Mouse (Mus musculus): ENCODE data around the gene Wnt3a.

DNA sequence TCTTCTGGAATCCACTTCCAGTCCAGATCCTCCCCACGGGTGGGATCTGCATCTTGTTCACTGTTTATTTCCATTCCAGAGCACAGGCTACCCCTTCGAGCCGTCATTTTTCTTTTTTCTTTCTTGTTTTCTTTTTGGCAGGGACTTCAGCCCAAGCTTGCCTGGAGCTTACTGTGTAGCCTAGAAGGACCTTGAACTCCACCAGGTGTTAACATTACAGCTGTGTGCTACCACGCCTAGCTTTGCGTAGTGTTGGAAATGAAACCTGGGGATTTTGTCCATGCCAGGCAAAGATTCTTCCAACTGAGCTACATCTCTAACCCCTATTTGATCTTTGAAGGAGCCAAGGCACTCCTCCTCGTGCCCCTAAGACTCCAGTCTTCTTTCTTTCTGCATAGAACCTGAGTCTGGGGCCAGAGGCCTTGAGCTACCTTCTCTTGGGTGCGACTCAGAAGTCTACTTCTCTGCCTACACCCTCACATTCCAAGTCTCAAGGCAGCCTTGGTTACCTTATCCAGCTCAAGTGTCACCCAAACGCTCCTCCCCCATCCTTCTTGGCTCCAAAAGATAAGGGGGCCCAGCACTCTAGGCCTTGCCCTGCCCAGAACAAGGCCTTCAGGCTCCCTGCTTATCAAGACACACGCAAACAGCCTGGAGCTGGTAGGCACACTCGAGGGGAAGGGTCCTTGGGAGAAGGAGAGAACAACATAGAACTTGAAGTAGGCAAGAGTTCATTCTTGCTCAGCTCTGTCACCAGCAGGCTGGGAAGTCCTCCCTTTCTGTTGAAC, 29.7 kb downstream of the Wnt3a start:
- no peak for TF ChIP-seq CTCF (IDR thresholded peaks at IDR 0.05; ENCODE audit: borderline replicate concordance, extremely low read depth, insufficient read depth, insufficient read length)
- TF ChIP-seq POLR2A (IDR thresholded peaks at IDR 0.05; ENCODE audit: borderline replicate concordance, extremely low read depth, insufficient read depth, insufficient read length, poor library complexity, severe bottlenecking): no peak

All from brain, embryonic 14.5 days (tissue).